Mouse (Mus musculus): Measurements from ENCODE around the gene Cdca7l. TPM values are rescaled to one million over a fixed set of nuclear protein-coding genes. Genes with fewer than 3 reads are reported as not detected.

The Cdca7l gene
- polyA plus RNA-seq, 2 experiments, result 24.0 to 37.7 TPM

GRCm38 (mm10) chr12:117821394-117821793, 17.3 kb downstream of the Cdca7l start:
- ATAC-seq (ENCODE audit: low FRiP score, low read depth) (no peak), DNase-seq (ENCODE audit: low spot score) (no peak)
- H3K36me3 ChIP-seq (ENCODE audit: control insufficient read depth, insufficient read depth, low read length), result no peaks in the 10 kb centered on the region
- no peaks in the 10 kb centered on the region for H3K4me1 ChIP-seq (ENCODE audit: control insufficient read depth, insufficient read depth, low read length)
- H3K27me3 ChIP-seq (ENCODE audit: control insufficient read depth, insufficient read depth, low read length), result no peaks in the 10 kb centered on the region
- no peak overlapping the region for H3K4me2 ChIP-seq (replicated peaks; ENCODE audit: low read depth, low read length, severe bottlenecking)
- 45% methylated on average over 1 of the region's 1 CpGs for WGBS
- no peak overlapping the region for H3K27ac ChIP-seq (replicated peaks; ENCODE audit: low read depth, low read length)
- no peak overlapping the region for H3K4me3 ChIP-seq (replicated peaks; ENCODE audit: low read length)
- no peaks in the 10 kb centered on the region for H3K9me3 ChIP-seq (ENCODE audit: control insufficient read depth, low read length)
- no peak for TF ChIP-seq POLR2A (IDR thresholded peaks at IDR 0.05; ENCODE audit: borderline replicate concordance, extremely low read depth, insufficient read depth, insufficient read length)
- H3K9ac ChIP-seq (ENCODE audit: low read depth, low read length, severe bottlenecking), result no peak overlapping the region

GRCm38 (mm10) chr12:117828350-117828749, 24.3 kb downstream of the Cdca7l start:
- WGBS, result 70% methylated on average over 3 of the region's 3 CpGs
- Histone ChIP-seq H3K36me3 (ENCODE audit: control insufficient read depth, insufficient read depth, low read length) (no peaks in the 10 kb centered on the region), H3K27me3 (ENCODE audit: control insufficient read depth, insufficient read depth, low read length) (no peaks in the 10 kb centered on the region), H3K27ac (replicated peaks; ENCODE audit: low read depth, low read length) (no peak overlapping the region), H3K9me3 (ENCODE audit: control insufficient read depth, low read length) (no peaks in the 10 kb centered on the region), H3K4me2 (replicated peaks; ENCODE audit: low read depth, low read length, severe bottlenecking) (no peak overlapping the region), H3K4me3 (replicated peaks; ENCODE audit: low read length) (no peak overlapping the region), H3K4me1 (ENCODE audit: control insufficient read depth, insufficient read depth, low read length) (no peaks in the 10 kb centered on the region), H3K9ac (ENCODE audit: low read depth, low read length, severe bottlenecking) (no peak overlapping the region)
- no peak for ATAC-seq (ENCODE audit: low FRiP score, low read depth)
- TF ChIP-seq POLR2A (IDR thresholded peaks at IDR 0.05; ENCODE audit: borderline replicate concordance, extremely low read depth, insufficient read depth, insufficient read length), result no peak
- DNase-seq (ENCODE audit: low spot score), result no peak

- Histone ChIP-seq H3K9me3 (ENCODE audit: control insufficient read depth, low read length) (no peaks in the 10 kb centered on the region), H3K4me2 (replicated peaks; ENCODE audit: low read depth, low read length, severe bottlenecking) (no peak overlapping the region), H3K36me3 (ENCODE audit: control insufficient read depth, insufficient read depth, low read length) (no peaks in the 10 kb centered on the region), H3K9ac (ENCODE audit: low read depth, low read length, severe bottlenecking) (no peak overlapping the region), H3K4me3 (replicated peaks; ENCODE audit: low read length) (no peak overlapping the region), H3K27me3 (ENCODE audit: control insufficient read depth, insufficient read depth, low read length) (no peaks in the 10 kb centered on the region), H3K27ac (replicated peaks; ENCODE audit: low read depth, low read length) (no peak overlapping the region), H3K4me1 (ENCODE audit: control insufficient read depth, insufficient read depth, low read length) (no peaks in the 10 kb centered on the region)
- TF ChIP-seq POLR2A (IDR thresholded peaks at IDR 0.05; ENCODE audit: borderline replicate concordance, extremely low read depth, insufficient read depth, insufficient read length), result no peak
- no peak for DNase-seq (ENCODE audit: low spot score)
- no peak for ATAC-seq (ENCODE audit: low FRiP score, low read depth)
- 71% methylated on average over 8 of the region's 8 CpGs for WGBS
These were observed 27.4 kb downstream of the Cdca7l start for GRCm38 (mm10) chr12:117831351-117831961.

- WGBS, result 34% methylated on average over 5 of the region's 5 CpGs
- Histone ChIP-seq H3K9me3 (ENCODE audit: control insufficient read depth, low read length) (no peaks in the 10 kb centered on the region), H3K36me3 (ENCODE audit: control insufficient read depth, insufficient read depth, low read length) (no peaks in the 10 kb centered on the region), H3K27me3 (ENCODE audit: control insufficient read depth, insufficient read depth, low read length) (no peaks in the 10 kb centered on the region), H3K9ac (ENCODE audit: low read depth, low read length, severe bottlenecking) (no peak overlapping the region), H3K4me1 (ENCODE audit: control insufficient read depth, insufficient read depth, low read length) (no peaks in the 10 kb centered on the region), H3K27ac (replicated peaks; ENCODE audit: low read depth, low read length) (no peak overlapping the region), H3K4me2 (replicated peaks; ENCODE audit: low read depth, low read length, severe bottlenecking) (no peak overlapping the region), H3K4me3 (replicated peaks; ENCODE audit: low read length) (no peak overlapping the region)
- no peak for DNase-seq (ENCODE audit: low spot score)
- TF ChIP-seq POLR2A (IDR thresholded peaks at IDR 0.05; ENCODE audit: borderline replicate concordance, extremely low read depth, insufficient read depth, insufficient read length), result no peak
- peak; percentile 41; the same call in 1 of the 2 replicates for ATAC-seq (ENCODE audit: low FRiP score, low read depth)
These were observed 28.1 kb downstream of the Cdca7l start for GRCm38 (mm10) chr12:117832190-117832589.

GRCm38 (mm10) chr12:117834652-117835051, 30.6 kb downstream of the Cdca7l start:
- Histone ChIP-seq H3K9ac (ENCODE audit: low read depth, low read length, severe bottlenecking) (no peak overlapping the region), H3K4me2 (replicated peaks; ENCODE audit: low read depth, low read length, severe bottlenecking) (no peak overlapping the region), H3K27me3 (ENCODE audit: control insufficient read depth, insufficient read depth, low read length) (no peaks in the 10 kb centered on the region), H3K36me3 (ENCODE audit: control insufficient read depth, insufficient read depth, low read length) (no peaks in the 10 kb centered on the region), H3K27ac (replicated peaks; ENCODE audit: low read depth, low read length) (no peak overlapping the region), H3K4me1 (ENCODE audit: control insufficient read depth, insufficient read depth, low read length) (no peaks in the 10 kb centered on the region), H3K9me3 (ENCODE audit: control insufficient read depth, low read length) (no peaks in the 10 kb centered on the region), H3K4me3 (replicated peaks; ENCODE audit: low read length) (no peak overlapping the region)
- TF ChIP-seq POLR2A (IDR thresholded peaks at IDR 0.05; ENCODE audit: borderline replicate concordance, extremely low read depth, insufficient read depth, insufficient read length), result no peak
- DNase-seq (ENCODE audit: low spot score) (no peak), ATAC-seq (ENCODE audit: low FRiP score, low read depth) (no peak)
- WGBS, result 93% methylated on average over 2 of the region's 2 CpGs

Measured in limb, embryonic 14.5 days (tissue).